Mouse (Mus musculus) layer of hippocampus, adult 2 months (tissue): ENCODE results near the gene Akap13. TPM values are rescaled to one million over a fixed set of nuclear protein-coding genes. Genes with fewer than 3 reads are reported as not detected.

Experiments used
- DNase-seq, 2 experiments: peaks; one replicate each; pipeline ENCODE4 v3.0.0; 2022; ENCODE audit warnings: low spot score in 2 of 2
- H3K27ac ChIP-seq: fragments of 200-600 bp; 2 replicates; pipeline ENCODE4 v1.8.1; 2022
- H3K4me3 ChIP-seq: fragments of 200-600 bp; 2 replicates; pipeline ENCODE4 v1.8.1; 2022; ENCODE audit warnings: mild to moderate bottlenecking
- CTCF ChIP-seq: fragments of 200-600 bp; conservative IDR thresholded peaks from 2 replicates; pipeline ENCODE4 v1.8.1; 2022; ENCODE audit warnings: antibody characterized with exemption, mild to moderate bottlenecking, moderate library complexity
- total RNA-seq, 2 experiments: library from RNA; stranded (reverse); gene quantifications; 2 replicates each; pipeline ENCODE4 v1.2.3; 2021

The Akap13 gene
- total RNA-seq, 2 experiments from 2014 or later = 66.5 to 73.6 TPM

- TF ChIP-seq CTCF = no peak
- Histone ChIP-seq H3K27ac (no peak overlapping the region), H3K4me3 (no peak overlapping the region)
- no peak for DNase-seq
Observed at GRCm38 (mm10) chr7:75585409-75585808, 130.1 kb downstream of the Akap13 start.

- no peak for TF ChIP-seq CTCF
Observed at GRCm38 (mm10) chr7:75586113-75586512, 130.8 kb downstream of the Akap13 start.

GRCm38 (mm10) chr7:75587727-75588126 is 132.4 kb downstream of the Akap13 start:
- Histone ChIP-seq H3K27ac (no peak overlapping the region), H3K4me3 (no peak overlapping the region)
- TF ChIP-seq CTCF = no peak
- DNase-seq = no peak

More at GRCm38 (mm10) chr7:75586113-75586512, 130.8 kb downstream of the Akap13 start:
- Histone ChIP-seq H3K4me3 (no peak overlapping the region), H3K27ac (no peak overlapping the region)
- no peak for DNase-seq

- Histone ChIP-seq H3K27ac (no peak overlapping the region), H3K4me3 (no peak overlapping the region)
- DNase-seq = no peak
- TF ChIP-seq CTCF = no peak
Observed at GRCm38 (mm10) chr7:75589304-75589973, 134.1 kb downstream of the Akap13 start.

- H3K27ac ChIP-seq = no peak overlapping the region
- no peak overlapping the region for H3K4me3 ChIP-seq
- no peak for DNase-seq
- no peak for TF ChIP-seq CTCF
Observed at GRCm38 (mm10) chr7:75591961-75592360, 136.6 kb downstream of the Akap13 start.

- no peak for TF ChIP-seq CTCF
- no peak overlapping the region for H3K27ac ChIP-seq
- H3K4me3 ChIP-seq = no peak overlapping the region
- no peak for DNase-seq
Observed at GRCm38 (mm10) chr7:75594801-75595200, 139.5 kb downstream of the Akap13 start.

- H3K4me3 ChIP-seq = no peak overlapping the region
Observed at GRCm38 (mm10) chr7:75595268-75595667, 139.9 kb downstream of the Akap13 start.

GRCm38 (mm10) chr7:75596058-75596748 is 140.9 kb downstream of the Akap13 start:
- H3K27ac ChIP-seq = no peak overlapping the region

More at GRCm38 (mm10) chr7:75595268-75595667, 139.9 kb downstream of the Akap13 start:
- TF ChIP-seq CTCF = no peak
- no peak overlapping the region for H3K27ac ChIP-seq
- no peak for DNase-seq

GRCm38 (mm10) chr7:75597840-75598239 is 142.5 kb downstream of the Akap13 start:
- TF ChIP-seq CTCF = no peak
- H3K27ac ChIP-seq = no peak overlapping the region

More at GRCm38 (mm10) chr7:75596058-75596748, 140.9 kb downstream of the Akap13 start:
- no peak for TF ChIP-seq CTCF
- DNase-seq = no peak
- no peak overlapping the region for H3K4me3 ChIP-seq

GRCm38 (mm10) chr7:75600360-75601075 is 145.2 kb downstream of the Akap13 start:
- no peak overlapping the region for H3K4me3 ChIP-seq
- TF ChIP-seq CTCF = no peak
- DNase-seq = no peak
- no peak overlapping the region for H3K27ac ChIP-seq

More at GRCm38 (mm10) chr7:75597840-75598239, 142.5 kb downstream of the Akap13 start:
- H3K4me3 ChIP-seq = no peak overlapping the region
- DNase-seq = no peak

- Histone ChIP-seq H3K27ac (no peak overlapping the region), H3K4me3 (no peak overlapping the region)
- no peak for DNase-seq
- no peak for TF ChIP-seq CTCF
Observed at GRCm38 (mm10) chr7:75607248-75607647, 151.9 kb downstream of the Akap13 start.

GRCm38 (mm10) chr7:75608716-75609115 is 153.4 kb downstream of the Akap13 start:
- no peak for TF ChIP-seq CTCF
- no peak overlapping the region for H3K4me3 ChIP-seq
- no peak for DNase-seq
- peak overlapping the region; percentile 81; the same call in 1 of the 2 replicates for H3K27ac ChIP-seq
